Mouse (Mus musculus): Measurements from ENCODE around the gene Rps15. TPM values are rescaled to one million over a fixed set of nuclear protein-coding genes. Genes with fewer than 3 reads are reported as not detected.
"Not testable (repeated sequence)": the region's sequence is repeated elsewhere in the genome, so short reads cannot be mapped to it uniquely, and the experiment has no call there.

Gene Rps15
- total RNA-seq (2021) = 100 to 1,000 TPM; 816 to 913 TPM
- long read RNA-seq, experiment 1, transcript Rps15-201 (3 exons, 572 nt) = minor isoform, 7 of 88 reads
- long read RNA-seq, experiment 1, transcript Rps15-202 (4 exons, 500 nt) = major isoform, 62 of 88 reads
- long read RNA-seq, experiment 1, partial matches to known transcripts = 5 of 88 reads
- long read RNA-seq, experiment 1, other reads (novel, unspliced or antisense) = 14 of 88 reads
- long read RNA-seq, experiment 2, transcript Rps15-201 (3 exons, 572 nt) = minor isoform, 5 of 100 reads
- long read RNA-seq, experiment 2, transcript Rps15-202 (4 exons, 500 nt) = major isoform, 72 of 100 reads
- long read RNA-seq, experiment 2, partial matches to known transcripts = 22 of 100 reads
- long read RNA-seq, experiment 2, other reads (novel, unspliced or antisense) = 1 of 100 reads

DNA sequence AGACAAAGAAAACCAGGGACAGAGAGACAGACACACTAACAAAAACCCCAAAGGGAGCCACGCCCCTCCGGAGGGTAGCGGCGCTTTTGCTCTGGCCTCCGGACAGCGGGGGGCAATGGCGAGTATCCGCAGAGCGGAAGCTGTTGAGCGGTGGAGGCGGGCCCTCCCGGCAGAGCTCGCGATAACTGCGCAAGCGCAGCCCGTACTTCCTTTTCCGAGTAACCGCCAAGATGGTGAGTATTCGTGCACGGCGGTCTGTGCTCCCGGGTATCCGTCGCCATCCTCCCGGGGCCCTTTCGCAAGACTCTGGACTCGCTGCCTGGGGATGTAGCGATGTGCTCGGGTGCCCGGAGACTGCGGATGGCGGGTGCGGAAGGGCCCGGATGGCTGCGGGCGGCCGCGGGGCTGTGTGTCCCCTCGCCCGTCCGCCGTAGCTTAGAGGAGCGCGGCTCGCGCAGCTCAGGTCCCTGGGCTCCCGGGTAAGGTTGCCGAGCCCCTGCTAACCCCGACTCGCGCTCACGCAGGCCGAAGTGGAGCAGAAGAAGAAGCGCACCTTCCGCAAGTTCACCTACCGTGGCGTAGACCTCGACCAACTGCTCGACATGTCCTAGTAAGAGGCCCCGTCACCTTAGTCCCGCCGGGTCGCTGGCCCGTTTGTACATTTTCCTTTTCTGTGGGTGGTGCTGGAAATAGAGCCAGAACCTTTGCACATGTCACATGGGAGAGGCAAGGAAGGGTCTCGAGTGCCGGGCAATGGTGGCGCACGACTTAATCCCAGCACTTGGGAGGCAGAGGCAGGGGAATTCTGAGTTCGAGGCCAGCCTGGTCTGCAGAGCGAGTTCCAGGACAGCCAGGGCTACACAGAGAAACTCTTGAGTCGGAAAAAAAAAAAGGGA is at the start of gene Rps15:
Rps15 (plus strand) TSS at position 203 of the 896 bp plus-strand sequence.
- intact Hi-C loops (cut with DNase I) = loop anchor here (2.0 kb wide), 1 partner anchor 56 kb away; the partner anchor contains the start of gene Adamtsl5
- Histone ChIP-seq H3K4me3 (peak within 1 kb of the TSS; percentile 96), H3K27ac (peak within 1 kb of the TSS; percentile 89)
- TF ChIP-seq CTCF (IDR thresholded peaks at IDR 0.05) = peak; percentile 71
- peak; percentile 90 to 93 for DNase-seq (ENCODE audit: extremely low spot score in 1 of 2, low spot score in 2 of 2)

DNA sequence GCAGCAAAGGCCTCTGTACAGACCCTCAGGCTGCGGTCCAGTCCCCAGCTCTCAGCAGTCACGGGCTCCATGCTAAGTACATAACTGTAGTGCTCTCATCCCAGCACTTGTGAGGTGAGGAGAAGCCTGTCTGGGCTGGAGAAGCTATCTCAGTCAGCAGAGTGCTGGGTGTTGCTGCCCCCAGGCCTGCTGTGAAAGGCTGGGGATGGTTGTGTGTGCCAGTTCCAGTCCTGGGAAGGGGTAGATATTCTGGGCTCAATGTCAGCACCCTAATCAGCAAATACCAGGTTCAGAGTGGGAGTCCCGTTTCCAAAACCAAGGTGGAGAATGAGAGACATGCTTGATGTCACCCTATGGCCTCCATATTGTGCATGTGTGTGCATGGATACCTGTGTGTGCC is 49.6 kb upstream of the Rps15 start:
- intact Hi-C loops (cut with DNase I) = loop anchor here (10.0 kb wide), 1 partner anchor 258 kb away; the partner anchor contains the start of genes Cnn2 and Tmem259
- DNase-seq (ENCODE audit: extremely low spot score in 1 of 2, low spot score in 2 of 2) = no peak
- no peak for TF ChIP-seq CTCF (IDR thresholded peaks at IDR 0.05)
- Histone ChIP-seq H3K4me3 (no peak overlapping the region), H3K27ac (no peak overlapping the region)

DNA sequence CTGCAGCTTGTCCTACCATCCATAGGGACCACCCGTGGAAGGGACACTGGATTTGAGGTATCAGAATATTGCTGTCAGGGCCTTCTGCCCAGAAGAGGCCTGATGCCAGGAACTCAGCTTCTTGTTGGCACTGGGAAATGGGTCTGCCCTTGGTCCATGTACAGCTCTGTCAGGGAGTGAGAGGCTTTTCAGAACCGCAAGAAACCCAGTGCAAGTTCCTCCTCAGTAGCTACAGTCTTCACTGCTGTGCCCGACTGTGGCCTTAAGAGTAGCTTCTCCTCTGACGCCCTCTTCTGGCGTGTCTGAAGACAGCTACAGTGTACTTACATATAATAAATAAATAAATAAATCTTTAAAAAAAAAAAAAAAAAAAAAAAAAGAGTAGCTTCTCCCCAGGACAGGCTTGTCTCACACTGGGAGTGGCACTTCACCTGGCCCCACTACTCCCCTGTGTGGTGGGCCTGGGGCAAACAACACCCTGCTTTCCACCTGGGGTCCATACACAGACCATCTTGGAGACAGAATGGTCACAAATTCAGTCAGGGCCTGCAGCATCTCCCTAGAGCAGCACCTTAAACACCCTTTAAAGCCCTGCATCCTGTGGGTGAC is 47.4 kb upstream of the Rps15 start:
- Histone ChIP-seq H3K4me3 (no peak overlapping the region), H3K27ac (no peak overlapping the region)
- intact Hi-C loops (cut with DNase I) = loop anchor here (1.0 to 10.0 kb wide), 5 partner anchors 18 to 260 kb away; partner anchors contain the start of genes Cnn2, Efna2, Mum1 and Tmem259
- peak; percentile 45 for TF ChIP-seq CTCF (IDR thresholded peaks at IDR 0.05)
- DNase-seq (ENCODE audit: extremely low spot score in 1 of 2, low spot score in 2 of 2) = no peak

DNA sequence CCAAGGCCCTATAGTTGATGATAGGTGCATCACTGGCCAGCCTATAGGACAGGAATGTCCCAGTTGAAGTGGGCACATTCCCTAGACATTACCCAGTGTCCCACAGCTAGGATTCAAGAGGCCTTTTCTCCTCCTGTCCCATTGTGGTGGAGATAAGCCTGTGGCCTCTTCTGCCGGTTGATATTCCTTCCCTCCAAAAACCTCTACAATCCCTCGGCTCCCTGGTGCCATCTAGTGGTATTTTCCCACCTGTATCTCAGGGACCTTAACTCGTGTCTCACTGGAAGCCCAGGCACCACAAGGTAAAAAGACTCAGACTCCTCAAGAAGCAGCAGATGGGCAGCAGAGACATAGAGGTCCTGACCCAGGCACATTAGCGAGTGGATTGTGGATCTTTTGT is 46.7 kb upstream of the Rps15 start:
- Histone ChIP-seq H3K27ac (no peak overlapping the region), H3K4me3 (no peak overlapping the region)
- TF ChIP-seq CTCF (IDR thresholded peaks at IDR 0.05) = peak; percentile 94
- intact Hi-C loops (cut with DNase I) = loop anchor here (1.0 to 10.0 kb wide), 5 partner anchors 19 to 261 kb away; partner anchors contain the start of genes Cnn2, Efna2, Mum1 and Tmem259
- peak; percentile 80 for DNase-seq (ENCODE audit: extremely low spot score in 1 of 2, low spot score in 2 of 2)

DNA sequence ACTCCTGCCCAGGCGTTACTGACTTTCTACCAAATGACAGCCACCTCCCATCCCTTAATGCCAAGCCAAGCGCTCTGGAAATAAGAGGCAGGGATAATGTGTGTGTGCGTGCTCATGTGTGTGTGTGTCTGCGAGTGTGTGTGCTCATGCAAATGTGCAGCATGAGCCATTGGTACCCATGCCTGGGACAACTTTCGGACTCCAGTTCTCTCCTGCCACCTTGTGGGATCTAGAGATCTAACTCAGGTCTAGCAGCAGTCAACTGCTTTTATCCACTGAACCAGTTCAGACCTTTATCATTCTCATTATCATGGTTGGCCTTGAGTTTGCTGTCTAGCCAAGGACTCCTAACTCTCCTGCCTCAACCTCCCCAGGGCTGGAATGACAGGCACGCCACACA is 44.4 kb upstream of the Rps15 start:
- H3K4me3 ChIP-seq = no peak overlapping the region
- H3K27ac ChIP-seq = no peak overlapping the region
- peak; percentile 45 for TF ChIP-seq CTCF (IDR thresholded peaks at IDR 0.05)
- DNase-seq (ENCODE audit: extremely low spot score in 1 of 2, low spot score in 2 of 2) = no peak
- intact Hi-C loops (cut with DNase I) = loop anchor here (10.0 kb wide), 1 partner anchor 263 kb away; the partner anchor contains the start of genes Cnn2 and Tmem259

DNA sequence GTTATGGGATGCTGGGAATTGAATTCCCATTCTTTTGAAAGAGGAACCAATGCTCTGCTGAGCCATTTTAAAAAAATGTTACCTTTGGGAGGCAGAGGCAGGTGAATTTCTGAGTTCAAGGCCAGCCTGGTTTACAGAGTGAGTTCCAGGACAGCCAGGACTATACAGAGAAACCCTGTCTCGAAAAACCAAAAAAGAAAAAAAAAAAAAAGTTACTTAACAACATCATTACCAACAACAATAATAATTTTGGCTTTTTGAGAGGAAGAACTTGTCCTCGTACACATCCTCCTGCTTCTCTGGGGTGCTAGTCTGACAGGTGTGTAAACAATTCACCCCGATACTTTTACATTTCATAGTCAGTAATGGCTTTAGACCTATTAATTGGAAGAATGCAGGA is 43.8 kb upstream of the Rps15 start:
- intact Hi-C loops (cut with DNase I) = loop anchor here (10.0 kb wide), 1 partner anchor 264 kb away; the partner anchor contains the start of genes Cnn2 and Tmem259
- H3K4me3 ChIP-seq = peak overlapping the region; percentile 37
- not testable (repeated sequence) for H3K27ac ChIP-seq; DNase-seq (ENCODE audit: extremely low spot score in 1 of 2, low spot score in 2 of 2)

DNA sequence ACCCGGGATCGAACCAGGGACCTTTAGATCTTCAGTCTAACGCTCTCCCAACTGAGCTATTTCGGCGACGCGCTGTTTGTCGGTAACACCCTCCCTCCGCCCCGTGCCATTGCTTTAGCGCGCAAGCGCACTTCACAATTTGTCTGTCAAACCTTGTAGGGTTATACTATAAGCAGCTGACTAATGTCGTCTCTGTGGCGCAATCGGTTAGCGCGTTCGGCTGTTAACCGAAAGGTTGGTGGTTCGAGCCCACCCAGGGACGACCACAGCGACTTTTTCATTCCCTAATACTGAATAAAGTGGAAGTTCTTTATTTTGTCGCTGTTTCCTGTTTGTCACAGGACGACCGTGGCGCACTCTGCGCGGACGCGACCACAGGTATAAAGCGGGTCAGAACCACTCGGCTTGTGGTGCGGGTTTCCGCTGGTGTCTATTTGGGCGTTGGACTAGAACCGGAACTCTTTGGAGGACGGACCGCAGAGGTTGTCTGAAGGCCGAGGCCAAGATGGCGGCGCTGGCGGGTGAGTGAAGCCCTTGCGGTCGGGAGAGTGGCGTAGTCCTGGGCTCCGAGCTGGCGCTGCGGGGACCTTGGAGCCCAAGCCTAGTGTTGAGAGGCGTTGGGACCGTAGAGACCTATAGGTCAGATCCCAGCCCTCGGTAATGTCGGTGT is 43.1 kb upstream of the Rps15 start, which contains the start of gene Ndufs7:
Ndufs7 (plus strand) TSS at position 151 of the 670 bp plus-strand sequence.
- peak within 1 kb of the TSS; percentile 81 for H3K4me3 ChIP-seq
- no peak for TF ChIP-seq CTCF (IDR thresholded peaks at IDR 0.05)
- H3K27ac ChIP-seq = peak within 1 kb of the TSS; percentile 94
- intact Hi-C loops (cut with DNase I) = loop anchor here (10.0 kb wide), 1 partner anchor 264 kb away; the partner anchor contains the start of genes Cnn2 and Tmem259
- DNase-seq (ENCODE audit: extremely low spot score in 1 of 2, low spot score in 2 of 2) = peak; percentile 93 to 96

DNA sequence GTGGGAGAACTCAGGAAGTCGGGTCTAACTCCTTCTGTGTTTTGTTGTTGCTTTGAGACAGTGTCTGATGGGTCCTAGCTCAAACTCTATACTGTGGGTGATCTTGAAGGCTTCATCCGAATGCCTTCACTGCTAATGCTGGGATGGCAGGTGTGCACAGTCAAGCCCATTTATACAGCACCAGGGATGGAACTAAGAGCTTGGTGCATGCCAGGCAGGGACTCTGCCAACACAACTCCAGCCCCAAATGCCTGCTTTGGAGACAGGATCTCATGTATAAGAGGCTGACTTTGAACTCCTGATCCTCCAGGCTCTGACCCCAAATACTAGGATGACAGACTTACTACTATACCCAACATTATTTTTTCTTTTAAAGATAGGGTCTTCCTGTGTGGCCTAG is 42.2 kb upstream of the Rps15 start:
- peak overlapping the region; percentile 94; the same call in 1 of the 2 replicates for H3K27ac ChIP-seq
- DNase-seq (ENCODE audit: extremely low spot score in 1 of 2, low spot score in 2 of 2) = no peak
- peak overlapping the region; percentile 81 for H3K4me3 ChIP-seq
- intact Hi-C loops (cut with DNase I) = no loop called here
- no peak for TF ChIP-seq CTCF (IDR thresholded peaks at IDR 0.05)

DNA sequence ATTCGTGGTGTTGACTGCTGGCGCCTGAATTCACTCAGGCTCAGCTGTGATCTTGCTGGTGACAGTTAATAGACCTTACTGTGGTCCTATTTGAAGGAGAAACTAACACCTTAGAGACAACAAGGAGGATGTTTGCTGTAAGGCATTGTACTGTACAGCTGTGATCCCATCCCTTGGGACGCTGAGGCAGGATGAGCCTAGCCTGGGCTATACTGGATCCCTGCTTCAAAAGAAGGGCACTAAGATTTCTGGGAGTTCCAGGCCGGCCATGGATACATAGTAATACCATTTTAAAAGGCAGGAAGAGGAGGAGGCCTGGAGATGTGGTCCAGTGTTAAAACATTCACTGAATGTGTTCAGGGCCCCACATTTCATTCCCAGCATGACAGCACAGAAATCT is 41.7 kb upstream of the Rps15 start:
- H3K4me3 ChIP-seq = peak overlapping the region; percentile 81; the same call in 1 of the 2 replicates
- no peak for DNase-seq (ENCODE audit: extremely low spot score in 1 of 2, low spot score in 2 of 2)
- intact Hi-C loops (cut with DNase I) = no loop called here
- H3K27ac ChIP-seq = no peak overlapping the region
- no peak for TF ChIP-seq CTCF (IDR thresholded peaks at IDR 0.05)

DNA sequence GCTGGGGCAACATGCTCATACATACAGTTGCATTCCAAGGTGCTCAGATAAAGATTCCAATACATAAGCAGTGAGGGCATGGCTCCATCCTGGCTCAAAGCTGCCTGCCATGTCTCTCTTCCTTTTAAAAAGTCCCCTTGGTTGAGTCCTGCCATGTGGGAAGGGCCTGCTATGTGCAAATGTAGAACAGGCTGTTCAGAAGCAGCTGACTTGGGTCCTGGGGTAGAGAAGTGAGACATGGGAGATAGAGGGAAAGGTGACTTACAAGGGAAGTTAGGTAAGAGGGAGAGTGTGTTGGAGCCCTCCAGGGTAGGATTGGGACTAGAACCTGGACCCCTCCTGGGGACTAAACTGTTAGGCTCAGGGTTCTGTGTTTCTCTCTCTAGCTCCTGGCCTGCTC is 40.2 kb upstream of the Rps15 start:
- H3K4me3 ChIP-seq = no peak overlapping the region
- no peak for DNase-seq (ENCODE audit: extremely low spot score in 1 of 2, low spot score in 2 of 2)
- intact Hi-C loops (cut with DNase I) = no loop called here
- TF ChIP-seq CTCF (IDR thresholded peaks at IDR 0.05) = no peak
- no peak overlapping the region for H3K27ac ChIP-seq
